Mouse (Mus musculus) heart, adult 9 months (tissue): Measurements from ENCODE around the gene Psmd5.
A peak's percentile ranks its signal among the peaks of the same experiment; 100 is the strongest.

Source experiments
- DNase-seq, 2 experiments: peaks; one replicate each; pipeline ENCODE4 v3.0.0; 2022; ENCODE audit warnings: low spot score in 2 of 2

Psmd5 gene

DNA sequence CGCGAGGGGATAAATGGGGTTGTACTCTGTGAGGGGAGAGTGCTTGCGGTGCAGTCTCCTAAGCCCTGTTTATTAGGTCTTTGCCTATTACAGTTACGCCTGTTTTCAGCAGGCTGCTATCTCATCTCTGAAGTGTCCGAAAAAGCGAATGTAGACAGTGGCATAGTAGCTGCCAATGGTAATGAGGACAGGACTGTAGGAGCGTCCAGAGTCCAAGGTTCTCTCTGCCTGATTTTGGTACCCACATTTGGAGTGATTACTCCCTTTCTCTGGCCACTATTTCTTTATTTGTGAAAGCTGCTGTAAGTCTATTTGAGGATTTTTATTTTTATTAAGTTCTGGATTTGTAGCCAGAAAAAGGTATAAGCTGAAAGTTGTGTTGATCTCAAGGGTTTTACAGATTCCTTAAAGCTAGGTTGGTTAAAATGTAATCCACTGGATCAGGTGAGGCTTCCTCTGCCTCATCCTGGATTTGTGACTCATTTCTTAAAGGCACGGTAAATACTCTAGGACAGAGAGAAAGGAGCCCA, at the start of gene Psmd5:
Gene Psmd5, minus strand, starts transcription at position 153 of the 530 bp plus-strand sequence.
- no peak for DNase-seq

DNA sequence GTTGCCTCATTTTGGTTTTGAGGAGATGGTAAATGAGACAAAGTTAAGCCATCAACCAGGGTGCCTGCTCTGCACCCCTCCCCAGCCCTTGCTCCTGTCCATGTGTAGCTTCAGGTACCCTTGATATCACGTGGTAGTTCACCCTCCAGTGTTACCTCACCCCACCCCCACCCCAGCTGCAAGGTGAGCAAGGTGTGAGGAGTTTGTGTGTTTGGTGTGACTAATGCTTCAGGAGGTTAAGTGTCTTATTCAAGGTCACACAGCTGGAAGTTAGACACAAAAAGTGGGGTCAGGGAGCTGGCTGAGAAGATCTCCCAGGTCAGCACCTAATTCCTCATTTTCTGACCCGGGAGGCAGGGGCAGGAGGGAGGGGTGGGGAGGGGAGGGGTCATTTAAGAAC, 48.0 kb upstream of the Psmd5 start:
- no peak for DNase-seq

DNA sequence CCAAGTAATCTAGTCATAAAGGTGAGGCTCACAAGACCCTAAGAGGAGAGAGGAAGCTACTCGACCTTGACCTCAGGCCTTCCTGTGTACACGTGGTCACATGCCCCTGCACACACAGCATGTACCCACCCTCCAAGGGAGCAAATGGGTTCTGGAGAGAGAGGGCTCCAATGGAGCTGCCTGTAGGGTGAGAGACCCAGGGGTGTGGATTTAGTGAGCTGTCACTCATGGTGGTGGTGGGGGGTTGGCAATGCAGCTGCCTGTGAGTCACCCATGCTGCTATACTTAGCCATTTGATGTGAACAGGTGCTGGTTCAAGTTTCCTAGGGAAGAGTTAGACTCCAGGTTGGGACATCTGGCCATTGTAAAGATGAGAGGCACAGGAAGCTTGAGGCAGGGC, 45.4 kb upstream of the Psmd5 start:
- DNase-seq = no peak

DNA sequence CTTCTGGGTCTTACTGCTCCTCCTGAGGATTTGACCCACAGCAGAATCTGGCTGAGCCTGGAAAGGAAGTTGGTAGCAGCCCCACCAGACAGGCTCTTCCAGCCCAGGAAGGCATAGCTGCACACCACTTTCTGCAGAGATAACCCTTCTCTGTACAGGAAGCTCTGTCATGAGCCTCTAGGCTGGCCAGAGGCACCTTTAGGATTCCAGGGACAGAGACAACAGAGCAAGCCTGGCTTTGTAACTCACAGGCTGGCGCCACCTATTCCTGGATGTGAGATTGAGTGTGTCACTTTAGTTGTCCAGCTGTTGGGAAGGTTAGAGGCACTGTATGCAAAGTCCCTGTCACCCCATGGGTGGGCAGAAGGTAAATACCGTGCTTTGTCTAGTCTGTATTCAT, 40.3 kb upstream of the Psmd5 start:
- DNase-seq = no peak

DNA sequence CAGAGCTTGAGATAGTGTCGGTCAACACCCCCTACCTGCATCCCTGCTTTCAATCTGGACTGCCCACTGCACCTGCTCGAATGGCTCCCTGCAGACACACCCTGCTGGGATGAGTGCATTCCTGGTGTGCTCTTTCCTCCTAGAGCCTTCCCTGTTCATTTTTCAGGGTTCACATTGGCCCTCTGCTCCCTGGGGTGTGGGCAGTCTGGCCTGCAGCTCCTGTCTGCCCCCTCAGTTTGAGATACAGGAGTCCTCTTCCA, 40.0 kb upstream of the Psmd5 start:
- no peak for DNase-seq

- DNase-seq = peak; percentile 44 to 68
These were observed 39.5 kb upstream of the Psmd5 start for GRCm38 (mm10) chr2:34914069-34914822.

GRCm38 (mm10) chr2:34913218-34914068, 38.7 kb upstream of the Psmd5 start, which contains the start of gene Phf19:
Phf19 (minus strand) TSS chr2:34914026.
- peak; percentile 35 to 39 for DNase-seq

DNA sequence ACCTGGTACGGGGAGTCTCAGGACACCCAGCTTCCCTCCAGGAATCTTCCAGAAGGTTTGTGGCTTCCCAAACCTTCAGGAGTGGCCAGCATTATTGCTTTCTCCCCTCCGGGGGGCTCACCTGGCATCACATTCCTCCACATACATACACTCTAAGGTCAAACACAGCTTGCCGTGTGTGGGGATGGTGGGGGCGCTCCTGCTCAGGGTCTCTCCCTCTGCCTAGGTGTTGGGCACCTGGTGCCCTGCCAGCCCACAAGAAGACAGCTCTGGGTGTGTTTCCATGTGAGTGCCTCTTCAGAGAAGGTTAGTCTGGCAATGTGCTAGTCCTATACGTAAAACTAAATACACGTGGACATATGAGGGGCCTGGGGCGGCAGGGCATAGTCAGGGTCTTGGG, 37.8 kb upstream of the Psmd5 start:
- DNase-seq = no peak

- DNase-seq = no peak
These were observed 37.1 kb upstream of the Psmd5 start for GRCm38 (mm10) chr2:34911871-34912270.

GRCm38 (mm10) chr2:34909719-34910118, 35.0 kb upstream of the Psmd5 start:
- DNase-seq = no peak

GRCm38 (mm10) chr2:34906861-34907604, 32.3 kb upstream of the Psmd5 start:
- DNase-seq = peak; percentile 75 to 78

GRCm38 (mm10) chr2:34906426-34906825, 31.7 kb upstream of the Psmd5 start:
- DNase-seq = no peak

- DNase-seq = peak; percentile 99
These were observed 30.2 kb upstream of the Psmd5 start for GRCm38 (mm10) chr2:34904849-34905542.

DNA sequence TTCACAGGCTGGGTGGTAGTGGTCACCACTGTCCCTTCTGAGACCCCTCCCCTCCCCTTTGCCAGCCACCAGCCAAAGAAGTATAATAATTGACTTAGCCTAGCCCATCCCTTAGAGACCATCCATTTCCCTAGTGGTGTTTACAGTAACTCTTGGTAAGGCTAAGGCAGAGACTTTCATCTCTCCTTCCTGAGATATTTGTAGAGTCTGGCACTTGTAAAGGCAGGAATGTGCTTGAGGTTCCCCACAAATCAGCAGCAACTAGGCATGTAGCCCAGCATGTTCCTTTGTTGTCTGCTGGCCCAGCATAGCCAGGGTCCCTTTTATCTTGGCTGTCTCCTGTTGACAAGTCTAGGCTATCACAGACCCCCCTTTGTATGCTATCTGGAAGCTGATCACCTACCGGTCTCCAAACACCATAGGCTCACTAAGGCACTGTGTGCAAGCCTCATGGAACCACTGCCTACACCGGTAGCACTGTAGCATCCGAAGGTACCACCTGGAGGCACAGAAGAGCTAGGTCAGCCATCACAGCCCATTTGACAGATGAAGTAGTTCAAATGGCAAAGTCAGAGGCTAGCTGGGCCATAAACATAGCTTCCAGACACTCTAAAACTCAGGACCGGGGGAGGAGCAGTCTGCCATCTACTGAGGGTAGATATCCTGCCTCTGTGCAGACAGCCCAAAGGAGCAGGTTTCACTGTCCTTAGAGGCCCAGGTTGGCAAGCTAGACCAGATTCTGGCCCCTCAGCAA, 29.1 kb upstream of the Psmd5 start:
- no peak for DNase-seq

DNA sequence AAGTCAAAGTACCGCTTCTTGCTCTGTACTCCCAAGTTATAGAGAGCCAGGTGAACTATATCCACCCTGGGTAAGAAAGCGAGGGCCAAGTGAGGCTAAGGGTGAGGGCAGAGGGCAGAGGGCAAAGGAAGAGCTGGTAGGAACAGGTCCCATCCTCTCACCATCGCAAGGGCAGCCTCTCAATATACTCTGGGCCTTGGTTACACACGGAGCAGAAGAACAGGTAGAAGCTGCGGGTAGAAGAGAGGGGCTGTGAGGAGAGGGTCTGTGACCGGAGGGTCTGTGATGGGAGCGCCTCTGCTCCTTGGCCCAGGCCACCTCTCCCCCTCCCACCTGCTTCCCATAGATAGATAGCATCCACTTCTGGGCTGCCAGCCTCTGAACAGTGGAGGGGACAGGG, 28.4 kb upstream of the Psmd5 start:
- DNase-seq = no peak

- DNase-seq = no peak
These were observed 28.0 kb upstream of the Psmd5 start for GRCm38 (mm10) chr2:34902731-34903130.

GRCm38 (mm10) chr2:34901726-34902125, 27.0 kb upstream of the Psmd5 start:
- no peak for DNase-seq

DNA sequence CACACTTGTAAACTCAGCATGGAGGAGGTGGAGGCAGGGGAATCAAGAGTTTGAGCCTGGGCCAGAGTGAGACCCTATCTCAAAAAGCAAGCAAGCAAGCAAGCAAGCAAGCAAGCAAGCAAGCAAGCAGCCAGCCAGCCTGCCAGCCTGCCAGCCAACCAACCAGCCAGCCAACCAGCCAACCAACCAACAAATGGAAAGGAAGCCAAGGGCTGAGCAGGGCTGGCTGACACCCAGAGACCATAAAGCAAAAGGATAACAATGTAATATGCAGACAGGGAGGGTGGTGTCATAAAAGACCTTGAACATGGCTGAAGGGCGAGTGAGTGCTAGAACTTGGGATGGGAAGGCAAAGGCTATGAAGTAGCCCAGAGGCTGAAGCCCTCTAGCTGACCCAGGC, 25.6 kb upstream of the Psmd5 start:
- DNase-seq = no peak

GRCm38 (mm10) chr2:34899682-34900081, 24.9 kb upstream of the Psmd5 start:
- no peak for DNase-seq

GRCm38 (mm10) chr2:34897820-34898219, 23.1 kb upstream of the Psmd5 start:
- DNase-seq = no peak
